Mouse (Mus musculus): Measurements from ENCODE around the gene 4933406M09Rik. TPM values are rescaled to one million over a fixed set of nuclear protein-coding genes. Genes with fewer than 3 reads are reported as not detected.
A peak's percentile ranks its signal among the peaks of the same experiment; 100 is the strongest.

4933406M09Rik gene
- total RNA-seq, 2 experiments from 2014 or later, result not detected

DNA sequence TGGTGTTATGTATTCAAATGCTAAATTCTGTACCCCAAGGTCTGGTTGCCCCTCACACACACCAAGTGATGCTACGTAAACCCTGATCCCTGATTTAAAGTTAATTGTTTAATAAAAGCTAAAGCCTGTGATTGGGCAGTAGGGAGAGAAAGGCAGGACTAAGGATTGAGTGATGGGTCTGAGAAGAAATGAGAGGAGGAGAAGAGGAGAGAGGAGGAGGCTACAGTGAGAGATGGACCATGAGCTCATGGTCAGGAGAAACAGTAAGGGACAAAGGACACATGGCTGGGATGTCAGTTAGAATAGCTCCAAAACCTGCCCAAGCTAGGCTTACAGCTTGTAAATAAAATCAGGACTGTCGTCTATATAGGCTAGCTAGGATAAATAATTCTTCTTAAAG, 4.7 kb upstream of the 4933406M09Rik start:
- no peak for DNase-seq (ENCODE audit: low spot score in 2 of 2)

DNA sequence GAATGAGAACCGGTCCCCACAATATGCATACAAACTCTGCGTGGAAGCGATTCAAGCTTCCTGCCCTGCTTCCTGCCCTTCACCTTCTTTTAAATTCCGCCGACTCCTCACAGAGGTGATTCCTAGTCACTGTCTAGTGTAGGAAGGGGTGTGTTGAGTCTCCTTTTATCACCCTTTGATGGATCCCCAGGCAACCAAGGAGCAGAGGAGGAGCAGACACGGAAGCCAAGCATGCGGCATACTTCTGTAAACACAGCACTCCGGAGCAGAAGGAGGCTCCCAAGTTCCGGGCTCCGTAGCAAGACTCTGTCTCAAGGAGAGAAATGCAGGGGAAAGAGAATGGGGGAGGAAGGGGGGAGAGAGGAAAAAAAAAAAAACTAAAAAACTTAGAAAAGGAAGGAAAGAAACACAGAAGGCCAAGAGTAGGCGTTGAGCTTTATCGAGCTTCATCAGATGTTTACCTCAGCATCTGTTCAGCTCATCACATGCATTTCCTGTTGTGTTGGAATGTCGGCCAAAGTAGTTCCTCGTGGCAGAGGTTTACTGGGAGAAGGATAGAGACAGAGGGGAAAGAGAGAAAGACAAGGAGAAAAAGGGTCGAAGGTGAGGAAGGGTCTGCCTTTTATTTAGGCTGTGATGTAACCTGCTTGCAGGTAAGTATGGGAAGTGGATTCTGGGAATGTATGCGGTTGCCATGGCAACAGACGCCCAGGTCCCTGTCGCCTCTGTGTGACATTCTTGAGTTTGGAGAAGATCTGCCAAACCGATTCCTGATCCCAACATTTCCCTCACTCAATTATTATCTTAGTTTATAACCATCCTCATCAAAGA, 3.7 kb upstream of the 4933406M09Rik start:
- DNase-seq (ENCODE audit: low spot score in 2 of 2), result peak; percentile 15 to 21

DNA sequence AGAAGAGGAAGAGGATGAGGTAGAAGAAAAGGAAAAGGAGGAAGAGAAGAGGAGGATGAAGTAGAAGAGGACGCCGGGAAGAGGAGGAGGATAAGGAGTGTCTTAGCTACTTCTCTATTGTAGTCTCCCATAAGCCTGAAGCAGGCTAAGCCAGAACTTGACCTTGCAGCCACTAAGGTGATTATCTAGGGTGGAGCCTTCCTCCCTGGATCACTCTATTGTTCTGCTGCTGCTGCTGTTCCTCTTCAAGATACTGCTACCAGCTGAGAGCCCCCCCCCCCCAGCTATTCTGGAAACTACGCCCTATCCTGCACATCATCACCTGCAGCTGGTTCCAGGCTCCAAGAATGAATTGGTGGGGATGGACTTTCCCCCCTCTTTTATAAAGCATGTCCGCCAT, 1.2 kb upstream of the 4933406M09Rik start:
- DNase-seq (ENCODE audit: low spot score in 2 of 2), result no peak

DNA sequence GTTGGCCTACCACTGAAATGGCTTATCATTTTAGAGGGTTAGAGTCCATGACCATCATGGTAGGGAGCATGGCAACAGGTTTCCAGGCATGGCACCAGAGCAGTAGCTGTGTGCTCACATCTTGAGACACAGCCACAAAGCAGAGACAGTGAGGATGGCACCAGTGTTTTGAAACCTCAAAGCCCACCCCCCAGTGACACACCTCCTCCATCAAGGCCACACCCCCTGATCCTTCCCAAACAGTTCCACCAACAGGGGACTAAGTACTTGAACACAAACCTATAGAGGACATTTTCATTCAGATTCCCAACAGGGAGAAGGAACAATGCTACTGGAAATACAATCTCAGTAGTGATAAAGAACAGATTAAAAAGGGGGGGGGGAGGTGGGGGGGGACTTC, 564 bp upstream of the 4933406M09Rik start:
- no peak for DNase-seq (ENCODE audit: low spot score in 2 of 2)

DNA sequence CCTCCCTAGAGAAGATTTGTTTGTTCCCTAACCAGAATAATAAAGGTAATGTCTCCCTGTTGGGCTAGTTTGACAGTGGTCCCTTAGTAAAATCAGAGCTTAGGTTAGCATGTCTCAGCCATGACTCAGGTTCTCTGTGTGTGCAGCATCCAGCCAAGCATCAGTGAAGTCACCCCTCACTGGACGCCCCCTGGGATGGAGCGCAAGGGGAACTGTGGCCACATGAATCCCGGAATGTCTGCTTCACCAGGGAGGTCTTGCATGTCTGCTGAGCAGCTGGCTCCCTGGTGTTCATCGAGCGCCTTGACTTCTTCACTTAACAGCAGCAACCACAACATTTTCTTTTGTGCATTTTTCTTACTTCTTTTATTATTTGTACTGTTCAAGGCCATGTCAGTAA, 8.1 kb downstream of the 4933406M09Rik start:
- no peak for DNase-seq (ENCODE audit: low spot score in 2 of 2)

DNA sequence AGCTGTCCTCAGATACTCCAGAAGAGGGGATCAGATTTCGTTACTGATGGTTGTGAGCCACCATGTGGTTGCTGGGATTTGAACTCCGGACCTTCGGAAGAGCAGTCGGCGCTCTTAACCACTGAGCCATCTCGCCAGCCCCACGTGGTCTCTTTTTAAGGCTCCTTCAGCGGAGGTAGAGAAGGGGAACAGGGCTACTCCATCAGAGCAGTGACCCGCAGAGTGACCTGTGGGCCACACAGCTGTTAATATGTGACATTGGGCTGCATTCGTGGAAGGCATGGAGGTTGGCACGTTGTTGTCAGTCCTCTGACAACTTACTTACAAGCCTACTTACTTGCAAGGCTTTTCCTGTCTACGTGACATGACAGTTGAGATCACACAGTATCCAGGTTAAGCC, 12.5 kb downstream of the 4933406M09Rik start:
- DNase-seq (ENCODE audit: low spot score in 2 of 2), result no peak

DNA sequence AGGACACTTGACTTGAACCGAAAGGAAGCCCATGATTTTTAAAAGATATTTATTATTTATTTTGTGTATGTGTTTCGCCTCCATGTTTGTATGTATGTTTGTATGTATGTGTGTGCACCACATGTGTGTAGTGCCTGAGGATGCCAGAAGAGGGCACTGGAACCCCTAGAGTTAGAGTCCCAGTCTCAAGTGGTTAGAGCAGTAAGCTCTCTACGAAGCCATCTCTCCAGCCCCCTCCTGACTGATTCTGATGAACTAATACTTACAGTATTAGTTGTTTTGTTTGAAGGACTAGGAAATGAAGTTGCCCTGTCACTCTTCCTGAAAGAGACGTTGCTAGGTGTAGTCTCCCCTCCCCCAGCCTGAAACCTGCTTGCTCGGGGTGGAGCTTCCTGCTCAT, 14.0 kb downstream of the 4933406M09Rik start:
- DNase-seq (ENCODE audit: low spot score in 2 of 2), result no peak

DNA sequence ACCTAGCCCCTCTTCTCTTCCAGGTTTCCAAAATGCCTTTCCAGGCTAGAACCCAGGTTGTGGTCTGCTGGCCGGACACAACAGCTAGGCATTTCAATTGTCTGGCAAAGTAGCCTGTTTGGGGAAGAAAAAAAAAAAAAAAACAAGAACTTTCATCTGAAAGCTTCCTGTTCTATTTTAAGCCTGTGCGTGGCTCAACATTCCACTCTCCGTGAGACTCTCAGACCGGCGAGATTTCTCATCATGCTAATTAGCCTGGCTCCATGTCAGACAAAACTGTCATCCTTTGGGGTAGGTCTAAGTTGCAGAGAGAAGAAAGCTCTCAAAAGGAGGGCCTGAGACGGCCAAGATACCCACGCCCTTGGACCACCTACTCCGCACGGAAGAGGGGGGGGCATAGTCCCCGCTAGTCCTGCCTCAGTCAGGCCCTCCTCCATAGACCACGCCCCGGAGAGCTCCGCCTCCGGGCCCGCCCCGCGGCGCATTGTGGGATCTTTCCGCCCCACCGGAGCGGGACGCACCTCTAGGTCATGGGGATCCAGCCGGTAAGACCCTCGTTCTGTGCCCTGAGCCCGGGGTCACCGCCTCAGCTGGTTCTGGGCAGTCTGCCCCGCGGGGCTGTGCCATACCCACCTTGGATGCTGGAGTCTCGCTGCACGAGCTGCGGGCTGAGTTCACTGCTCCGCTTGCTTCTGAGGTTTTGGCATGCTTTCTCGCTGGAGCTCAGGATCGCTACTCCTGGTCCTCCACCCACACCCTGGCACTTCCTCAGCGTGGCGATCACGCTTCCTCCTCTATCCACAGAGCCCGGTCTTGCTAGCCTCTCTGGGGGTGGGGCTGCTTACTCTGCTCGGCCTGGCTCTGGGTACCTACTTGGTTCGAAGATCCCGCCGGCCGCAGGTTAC, 20.0 kb downstream of the 4933406M09Rik start, which contains the start of gene Cyb5r1:
Gene Cyb5r1 (plus strand): TSS at position 51 of the 905 bp plus-strand sequence.
- peak; percentile 63 to 81 for DNase-seq (ENCODE audit: low spot score in 2 of 2)

DNA sequence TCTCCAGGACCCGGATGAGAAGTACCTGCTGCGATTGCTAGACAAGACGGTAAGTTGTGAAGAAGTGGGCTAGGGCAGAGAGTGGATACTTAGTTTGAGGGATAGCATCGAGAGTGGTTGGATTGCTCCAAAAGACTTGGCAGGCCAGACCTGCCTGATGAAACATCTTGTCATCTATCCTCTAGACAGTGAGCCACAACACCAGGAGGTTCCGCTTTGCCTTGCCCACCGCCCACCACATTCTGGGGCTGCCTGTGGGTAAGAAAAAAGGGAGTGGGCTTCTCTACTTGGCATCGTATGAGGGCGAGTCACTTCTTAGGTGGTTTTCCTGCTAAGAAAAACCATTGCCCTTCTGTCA, 20.7 kb downstream of the 4933406M09Rik start:
- DNase-seq (ENCODE audit: low spot score in 2 of 2), result no peak

DNA sequence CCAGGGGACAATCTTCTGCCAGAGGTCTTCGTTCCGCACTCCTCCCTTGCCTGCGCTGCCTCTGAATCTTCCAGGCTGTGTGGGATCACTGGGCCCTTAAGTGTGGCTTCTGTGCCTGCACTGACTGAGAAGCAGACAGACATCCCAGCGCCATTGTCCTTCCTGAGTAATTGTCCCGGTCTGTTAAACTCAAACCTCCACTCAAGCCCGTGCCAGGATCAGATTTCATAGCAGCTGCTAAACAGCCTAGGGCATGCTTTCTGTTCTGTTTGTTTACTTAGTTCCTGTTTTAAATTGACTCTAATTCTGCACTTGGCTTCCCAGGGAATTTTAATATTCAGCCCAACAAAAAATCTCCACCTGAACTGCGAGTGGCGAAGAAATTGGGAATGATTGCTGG, 22.3 kb downstream of the 4933406M09Rik start:
- DNase-seq (ENCODE audit: low spot score in 2 of 2), result no peak

DNA sequence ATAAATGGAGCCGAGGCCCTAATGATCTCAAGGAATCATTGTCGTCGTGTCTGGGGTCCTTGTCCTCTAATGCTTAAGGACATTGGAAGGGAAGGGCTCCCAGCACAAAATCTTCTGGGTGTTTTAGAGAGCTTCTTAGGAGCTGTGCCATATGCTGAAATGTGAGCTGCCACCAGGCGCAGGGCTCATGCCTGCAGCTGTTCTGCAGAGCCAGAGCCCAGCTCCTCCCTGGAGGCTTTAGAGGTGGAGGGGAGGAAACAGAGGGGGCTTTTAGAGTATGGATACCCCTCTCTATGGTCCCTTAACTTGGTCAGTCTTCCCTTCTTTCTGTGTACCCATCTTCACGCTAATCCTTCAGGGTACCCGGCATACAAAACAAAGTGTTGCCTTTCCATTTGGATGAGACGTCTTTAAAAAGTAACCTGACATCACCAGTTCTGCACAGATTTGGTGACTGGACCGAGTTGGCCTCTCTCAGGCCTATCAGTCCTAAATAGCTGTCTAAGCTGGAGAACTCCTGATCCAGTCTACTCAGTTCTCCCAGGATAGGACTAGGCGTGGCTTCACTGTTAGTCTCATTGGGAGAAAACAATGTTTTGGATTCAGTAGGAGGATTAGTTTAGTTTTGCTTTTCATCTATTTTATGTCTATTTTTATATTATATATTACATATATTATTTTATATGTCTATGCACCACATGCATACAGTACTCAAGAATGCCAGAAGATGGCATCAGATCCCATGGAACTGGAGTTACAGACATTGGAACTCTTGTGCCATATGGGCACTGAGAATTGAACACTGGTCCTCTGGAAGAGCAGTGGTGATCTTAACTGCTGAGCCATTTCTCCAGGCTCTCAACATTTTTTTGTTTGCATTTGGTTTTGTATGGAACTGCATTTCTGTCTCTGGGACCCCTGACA, 26.2 kb downstream of the 4933406M09Rik start:
- no peak for DNase-seq (ENCODE audit: low spot score in 2 of 2)

DNA sequence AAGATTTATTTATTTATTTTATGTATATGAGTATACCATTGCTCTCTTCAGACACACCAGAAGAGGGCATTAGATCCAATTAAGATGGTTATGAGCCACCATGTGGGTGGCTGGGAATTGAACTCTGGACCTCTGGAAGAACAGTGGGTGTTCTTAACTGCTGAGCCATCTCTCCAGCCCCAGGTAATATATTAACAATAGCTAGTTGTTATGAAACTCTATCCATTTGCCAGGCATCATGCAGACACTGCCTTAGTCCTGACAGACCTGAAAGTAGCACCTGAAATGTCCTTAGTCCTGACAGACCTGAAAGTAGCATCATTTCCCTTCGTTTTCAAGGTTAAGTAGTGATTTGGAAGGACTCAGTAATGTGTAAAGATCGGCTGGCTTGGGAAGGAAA, 28.3 kb downstream of the 4933406M09Rik start:
- no peak for DNase-seq (ENCODE audit: low spot score in 2 of 2)

DNA sequence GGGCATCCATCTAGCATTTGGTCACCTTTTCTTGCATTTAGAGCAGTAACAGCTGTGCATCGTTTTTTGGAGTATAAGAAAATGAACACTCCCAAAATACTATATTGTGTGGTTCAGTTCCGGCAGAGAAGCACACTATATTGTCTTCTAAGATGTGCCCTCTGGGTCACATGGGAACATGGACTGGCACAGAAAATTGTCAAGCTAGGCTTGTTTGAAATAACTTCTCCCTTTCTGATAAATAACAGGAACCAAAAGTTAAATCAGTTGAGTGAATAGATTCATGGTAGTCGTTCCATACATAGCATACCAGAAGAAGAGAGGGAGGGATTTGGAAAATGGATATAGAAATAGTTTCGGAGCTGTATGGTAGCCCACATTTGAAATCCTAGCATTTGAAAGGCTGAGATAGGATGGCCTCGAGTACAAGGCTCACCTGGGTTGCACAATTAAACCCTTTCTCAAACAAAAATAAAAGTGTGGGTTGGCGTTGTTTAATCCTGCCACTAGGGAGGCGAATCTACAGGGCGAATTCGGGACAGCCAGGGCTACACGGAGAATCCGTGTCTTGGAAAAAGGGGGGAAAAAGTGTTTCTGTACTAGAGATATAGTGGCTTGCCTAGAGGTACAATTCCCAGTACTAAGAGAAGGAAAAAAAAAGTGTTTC, 28.9 kb downstream of the 4933406M09Rik start:
- DNase-seq (ENCODE audit: low spot score in 2 of 2), result no peak

DNA sequence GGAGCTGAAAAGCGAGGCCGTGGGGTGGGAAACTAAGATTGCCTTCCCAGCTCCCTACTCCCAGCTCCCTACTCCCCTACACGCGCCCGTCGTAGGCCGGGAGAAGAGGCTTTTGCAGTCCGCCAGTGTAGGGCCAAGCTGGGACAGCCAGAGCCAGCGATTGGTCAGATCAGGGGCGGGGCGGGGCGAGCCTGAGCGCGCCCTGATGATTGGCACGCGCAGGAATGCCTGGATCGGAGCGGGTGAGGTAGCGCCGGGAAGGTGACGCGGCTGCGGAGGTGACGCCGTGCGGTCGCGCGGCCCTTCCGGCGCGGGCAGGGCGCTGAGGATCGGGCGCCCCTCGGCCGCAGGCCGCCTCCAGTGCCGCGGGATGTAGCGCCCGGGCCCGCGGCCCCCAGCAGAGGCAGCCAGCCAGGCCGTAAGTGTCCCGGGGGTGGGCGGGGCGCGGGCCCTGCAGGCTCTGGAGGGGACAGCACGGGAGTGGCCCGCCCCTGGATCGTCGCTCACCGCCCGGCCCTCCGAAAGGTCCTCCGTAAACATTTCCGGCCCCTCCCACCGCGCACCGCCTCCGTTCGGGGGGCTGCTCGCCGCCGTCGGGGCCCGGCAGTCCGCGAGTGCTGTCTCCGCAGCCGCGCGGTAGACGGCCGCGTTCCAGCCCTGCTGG, 29.6 kb downstream of the 4933406M09Rik start, which contains the start of gene Adipor1:
Gene Adipor1 (plus strand): TSS at position 211 of the 664 bp plus-strand sequence.
- DNase-seq (ENCODE audit: low spot score in 2 of 2), result peak; percentile 95 to 98

DNA sequence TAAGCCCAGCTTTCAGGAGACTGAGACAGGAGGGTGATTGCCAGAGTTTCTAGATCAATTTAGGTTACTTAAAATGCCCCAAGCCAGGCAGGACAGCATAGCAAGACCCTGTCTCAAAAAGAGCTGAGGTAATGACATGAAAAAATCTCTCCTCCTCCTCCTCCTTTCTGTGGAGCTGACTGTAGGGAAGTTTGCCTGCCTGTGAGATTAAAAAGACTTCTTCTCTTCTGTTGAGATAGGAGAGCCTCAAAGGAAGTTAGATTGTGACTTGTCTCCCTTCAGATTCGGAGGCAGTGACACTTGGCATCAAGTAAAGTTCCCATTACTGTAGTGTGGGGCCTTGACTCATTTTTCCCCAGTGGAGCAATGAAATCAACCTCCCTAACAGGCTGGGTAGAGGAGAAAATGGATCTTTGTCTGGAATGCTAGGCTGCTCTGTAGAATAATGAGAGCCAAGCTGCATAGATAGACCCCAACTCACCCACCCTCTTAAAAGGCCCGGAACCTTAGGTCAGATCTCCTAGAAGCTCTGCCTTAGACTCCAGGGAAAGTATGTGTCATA, 32.8 kb downstream of the 4933406M09Rik start:
- DNase-seq (ENCODE audit: low spot score in 2 of 2), result no peak

DNA sequence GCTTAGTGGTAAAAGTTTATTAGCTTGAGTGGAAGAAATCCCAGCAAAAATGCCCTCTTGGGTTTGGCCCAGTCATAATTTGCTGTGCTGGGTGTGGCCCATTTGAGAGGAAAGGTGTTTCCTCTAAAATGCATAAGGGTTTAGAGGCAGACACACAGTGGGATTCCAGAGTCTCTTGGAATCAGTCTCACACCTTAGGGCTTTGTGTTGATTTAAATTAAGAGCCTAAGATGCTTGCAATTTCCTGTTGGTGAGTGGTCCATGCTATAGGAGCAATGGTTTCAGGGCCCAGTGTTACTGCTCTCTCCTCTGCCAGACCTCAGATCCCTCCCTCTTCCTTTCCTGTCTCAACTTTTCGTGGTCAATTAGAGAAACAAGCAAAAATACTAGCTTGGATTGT, 33.4 kb downstream of the 4933406M09Rik start:
- DNase-seq (ENCODE audit: low spot score in 2 of 2), result no peak

DNA sequence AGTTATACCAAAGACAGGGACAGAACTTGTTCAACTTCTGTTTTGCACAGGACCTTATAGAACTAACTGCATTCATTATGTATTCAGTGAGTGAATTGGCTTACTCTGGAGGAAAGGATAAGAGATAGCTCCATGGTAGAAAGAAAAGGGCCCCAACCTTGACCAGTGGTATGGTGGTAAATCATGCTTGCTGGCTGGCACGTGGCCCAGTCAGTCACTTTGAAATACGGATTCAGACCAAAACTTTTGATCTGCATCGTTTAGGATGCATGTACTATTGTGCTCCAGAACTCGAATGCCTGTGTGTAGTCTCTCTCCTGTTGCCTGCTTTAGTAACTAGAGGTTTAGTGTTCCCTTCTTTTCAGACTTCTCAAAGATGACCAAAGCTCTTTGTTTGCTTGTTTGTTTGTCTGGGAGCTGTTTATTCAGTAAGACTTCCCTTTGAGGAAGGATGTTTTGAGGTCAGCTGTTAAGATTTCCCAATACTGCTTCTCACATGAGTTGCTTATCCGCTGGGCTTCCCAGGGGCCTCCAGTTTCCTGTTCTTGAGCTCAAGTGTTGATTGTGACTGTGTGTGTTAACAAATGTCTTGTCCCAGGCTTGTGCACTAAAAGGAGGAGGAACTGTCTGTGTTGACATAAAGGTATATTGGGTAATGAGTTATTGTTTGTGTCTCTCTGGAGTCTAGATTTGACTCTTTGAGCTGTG, 34.2 kb downstream of the 4933406M09Rik start:
- no peak for DNase-seq (ENCODE audit: low spot score in 2 of 2)

DNA sequence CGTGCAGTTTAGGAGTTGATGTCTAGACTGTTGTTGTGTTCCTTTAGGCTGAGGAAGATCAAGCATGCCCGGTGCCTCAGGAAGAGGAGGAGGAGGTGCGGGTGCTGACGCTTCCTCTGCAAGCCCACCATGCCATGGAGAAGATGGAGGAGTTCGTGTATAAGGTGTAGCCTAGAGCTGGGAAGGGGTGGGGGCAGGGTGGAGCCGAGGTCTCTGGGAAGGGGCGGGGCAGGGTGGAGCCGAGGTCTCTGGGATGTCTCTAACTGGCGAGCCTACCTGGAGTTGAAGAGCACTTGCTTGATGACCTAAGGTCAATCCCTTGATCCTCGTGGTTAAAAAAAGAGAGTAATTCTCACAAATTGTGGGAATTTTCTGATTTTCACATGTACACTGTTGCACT, 38.2 kb downstream of the 4933406M09Rik start:
- DNase-seq (ENCODE audit: low spot score in 2 of 2), result no peak

DNA sequence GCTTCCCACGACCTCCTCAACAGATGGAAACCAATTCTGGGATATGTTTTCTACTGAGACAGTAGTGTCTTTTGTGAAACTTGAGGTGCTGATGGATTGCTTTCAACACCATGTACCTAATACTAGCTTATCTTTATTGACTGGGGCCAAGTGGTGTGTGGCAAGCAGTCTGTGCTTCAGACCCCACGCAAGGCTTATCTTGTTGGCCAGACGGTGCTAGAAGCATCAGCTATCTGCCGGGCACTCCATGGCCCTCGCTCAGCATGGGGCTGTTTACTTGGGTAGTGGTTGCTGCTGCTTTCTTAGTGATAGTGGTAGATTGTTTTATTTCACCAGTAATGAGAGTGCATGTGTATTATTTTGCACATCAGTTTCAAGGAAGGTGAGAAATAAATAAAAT, 40.5 kb downstream of the 4933406M09Rik start:
- DNase-seq (ENCODE audit: low spot score in 2 of 2), result no peak

Measured in left cerebral cortex, adult 18-20 months (tissue).